Mouse (Mus musculus): ENCODE results near the gene Nin. TPM values are rescaled to one million over a fixed set of nuclear protein-coding genes. Genes with fewer than 3 reads are reported as not detected.

The Nin gene
- polyA plus RNA-seq, 1 experiment from 2014 or later = 7.9 TPM

DNA sequence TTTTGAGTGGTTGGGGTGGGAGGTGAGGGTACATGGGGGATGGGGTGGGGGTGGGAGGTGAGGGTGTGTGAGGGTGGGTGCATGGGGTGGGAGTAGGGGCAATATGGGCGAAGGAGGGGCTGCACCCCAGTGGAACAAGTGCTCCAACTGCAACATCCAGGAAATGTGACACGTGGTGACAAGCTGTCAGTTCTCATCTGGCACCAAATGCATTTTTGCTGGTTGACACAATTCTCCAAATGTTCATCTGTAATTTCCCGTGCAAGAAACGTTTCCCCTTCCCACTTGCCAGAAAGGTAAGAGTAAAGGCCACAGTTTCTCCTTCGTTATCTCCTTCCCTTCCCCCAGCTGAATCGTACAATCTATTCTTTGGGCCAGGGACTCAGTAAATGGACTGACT is 7.6 kb downstream of the Nin start:
- ATAC-seq (replicated peaks; ENCODE audit: low FRiP score, low read depth) (no peak), DNase-seq (ENCODE audit: low spot score) (no peak)
- Histone ChIP-seq H3K4me1 (replicated peaks; ENCODE audit: insufficient read depth, low read length) (peaks cover 25% of the 10 kb centered on the region; the same call in 1 of the 2 replicates), H3K36me3 (ENCODE audit: insufficient read depth, low read length) (no peaks in the 10 kb centered on the region), H3K27ac (0 out of 2 replicates have a peak overlapping the region, but pooled peaks have one; percentile 39), H3K9ac (ENCODE audit: low read depth, low read length) (no peak overlapping the region), H3K4me3 (replicated peaks; ENCODE audit: low read depth, low read length) (no peak overlapping the region), H3K4me2 (ENCODE audit: low read length) (no peak overlapping the region), H3K9me3 (replicated peaks; ENCODE audit: low read length) (no peaks in the 10 kb centered on the region), H3K27me3 (ENCODE audit: insufficient read depth, low read length) (no peaks in the 10 kb centered on the region)
- no peak for TF ChIP-seq CTCF (IDR thresholded peaks at IDR 0.05; ENCODE audit: low read depth)
- 63% methylated on average over 6 of the region's 6 CpGs for WGBS

- H3K9ac ChIP-seq (ENCODE audit: low read depth, low read length) = no peak overlapping the region
- no peaks in the 10 kb centered on the region for H3K36me3 ChIP-seq (ENCODE audit: insufficient read depth, low read length)
- no peak overlapping the region for H3K4me3 ChIP-seq (replicated peaks; ENCODE audit: low read depth, low read length)
- no peak overlapping the region for H3K4me2 ChIP-seq (ENCODE audit: low read length)
- no peak for TF ChIP-seq CTCF (IDR thresholded peaks at IDR 0.05; ENCODE audit: low read depth)
- H3K27me3 ChIP-seq (ENCODE audit: insufficient read depth, low read length) = no peaks in the 10 kb centered on the region
- peak; percentile 55; the same call in 1 of the 2 replicates for ATAC-seq (replicated peaks; ENCODE audit: low FRiP score, low read depth)
- H3K27ac ChIP-seq = peak overlapping the region; percentile 36; the same call in 1 of the 2 replicates
- peaks cover 16% of the 10 kb centered on the region; the same call in 1 of the 2 replicates for H3K4me1 ChIP-seq (replicated peaks; ENCODE audit: insufficient read depth, low read length)
- H3K9me3 ChIP-seq (replicated peaks; ENCODE audit: low read length) = no peaks in the 10 kb centered on the region
- 27% methylated on average over 5 of the region's 5 CpGs for WGBS
- DNase-seq (ENCODE audit: low spot score) = no peak
Measured at GRCm38 (mm10) chr12:70104776-70105420, 8.6 kb downstream of the Nin start.

DNA sequence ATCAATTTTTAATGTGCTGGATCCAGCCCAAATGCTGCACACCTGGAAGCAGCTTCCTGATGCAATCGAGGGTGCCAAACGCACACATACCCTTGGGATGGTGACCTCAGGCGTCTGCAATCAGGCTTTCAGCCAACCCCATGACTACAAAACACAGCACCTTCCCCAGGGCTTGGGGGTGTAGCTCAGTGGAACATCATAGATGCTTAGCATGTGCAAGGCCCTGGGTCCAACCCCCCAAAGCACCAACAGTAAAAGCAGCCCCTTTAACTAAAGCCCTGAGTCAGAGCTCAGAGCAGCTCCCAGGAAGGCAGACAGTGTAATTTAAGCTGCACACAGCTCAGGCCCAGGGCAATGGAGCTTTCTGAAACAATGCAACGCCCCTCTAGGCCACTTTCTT is 9.3 kb downstream of the Nin start:
- Histone ChIP-seq H3K4me1 (replicated peaks; ENCODE audit: insufficient read depth, low read length) (peaks cover 15% of the 10 kb centered on the region; the same call in 1 of the 2 replicates), H3K9me3 (replicated peaks; ENCODE audit: low read length) (no peaks in the 10 kb centered on the region), H3K4me3 (replicated peaks; ENCODE audit: low read depth, low read length) (no peak overlapping the region), H3K36me3 (ENCODE audit: insufficient read depth, low read length) (no peaks in the 10 kb centered on the region), H3K27ac (peak overlapping the region; percentile 36), H3K4me2 (ENCODE audit: low read length) (no peak overlapping the region), H3K27me3 (ENCODE audit: insufficient read depth, low read length) (no peaks in the 10 kb centered on the region), H3K9ac (ENCODE audit: low read depth, low read length) (no peak overlapping the region)
- DNase-seq (ENCODE audit: low spot score) (no peak), ATAC-seq (replicated peaks; ENCODE audit: low FRiP score, low read depth) (no peak)
- no peak for TF ChIP-seq CTCF (IDR thresholded peaks at IDR 0.05; ENCODE audit: low read depth)
- 39% methylated on average over 4 of the region's 4 CpGs for WGBS

DNA sequence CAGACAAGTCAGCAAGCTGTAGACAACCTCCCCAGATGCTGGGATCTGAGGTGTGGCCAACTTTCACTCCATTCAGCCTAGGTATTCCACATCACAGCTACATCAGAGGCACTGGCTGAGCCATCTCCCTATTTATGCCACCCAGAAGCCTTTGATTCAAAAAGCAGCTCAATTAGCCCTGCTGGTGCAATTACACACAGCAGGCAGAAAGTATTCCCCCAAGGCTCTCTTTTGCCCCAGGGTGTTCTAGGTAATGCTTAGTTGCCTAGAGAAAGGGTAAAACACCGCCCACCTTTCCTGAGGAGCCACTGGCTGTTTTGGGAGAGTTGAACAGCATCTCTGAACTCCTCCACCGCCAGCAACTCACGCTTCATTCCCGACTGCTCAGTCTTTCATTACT is 10.3 kb downstream of the Nin start:
- Histone ChIP-seq H3K4me3 (replicated peaks; ENCODE audit: low read depth, low read length) (no peak overlapping the region), H3K4me1 (replicated peaks; ENCODE audit: insufficient read depth, low read length) (peaks cover 15% of the 10 kb centered on the region; the same call in 1 of the 2 replicates), H3K9ac (ENCODE audit: low read depth, low read length) (no peak overlapping the region), H3K9me3 (replicated peaks; ENCODE audit: low read length) (no peaks in the 10 kb centered on the region), H3K4me2 (ENCODE audit: low read length) (no peak overlapping the region), H3K27me3 (ENCODE audit: insufficient read depth, low read length) (no peaks in the 10 kb centered on the region), H3K36me3 (ENCODE audit: insufficient read depth, low read length) (no peaks in the 10 kb centered on the region), H3K27ac (no peak overlapping the region)
- ATAC-seq (replicated peaks; ENCODE audit: low FRiP score, low read depth) = no peak
- TF ChIP-seq CTCF (IDR thresholded peaks at IDR 0.05; ENCODE audit: low read depth) = no peak
- no peak for DNase-seq (ENCODE audit: low spot score)
- 83% methylated on average over 4 of the region's 4 CpGs for WGBS

DNA sequence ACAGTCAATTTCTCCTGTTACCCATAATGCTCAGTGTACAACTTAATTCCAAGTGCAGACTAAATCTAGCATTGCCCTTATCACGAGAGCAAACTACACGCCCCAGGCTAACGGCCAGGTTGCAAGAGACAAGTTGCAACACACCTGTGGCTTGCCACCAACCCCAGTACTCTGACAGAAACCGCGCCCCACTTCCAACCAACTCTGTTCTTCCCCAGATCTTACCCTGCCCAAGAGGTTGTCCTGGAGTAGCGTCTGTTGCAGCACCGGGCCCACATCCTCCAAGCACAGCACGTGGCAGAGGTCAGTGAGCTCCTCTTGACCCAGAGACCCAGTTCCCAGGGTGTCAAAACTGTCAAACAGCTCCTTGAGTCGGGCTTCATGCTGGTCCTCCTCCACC is 11.1 kb downstream of the Nin start:
- no peak overlapping the region for H3K4me2 ChIP-seq (ENCODE audit: low read length)
- DNase-seq (ENCODE audit: low spot score) (no peak), ATAC-seq (replicated peaks; ENCODE audit: low FRiP score, low read depth) (no peak)
- H3K9me3 ChIP-seq (replicated peaks; ENCODE audit: low read length) = no peaks in the 10 kb centered on the region
- H3K4me3 ChIP-seq (replicated peaks; ENCODE audit: low read depth, low read length) = no peak overlapping the region
- no peak overlapping the region for H3K9ac ChIP-seq (ENCODE audit: low read depth, low read length)
- WGBS = 89% methylated on average over 9 of the region's 9 CpGs
- TF ChIP-seq CTCF (IDR thresholded peaks at IDR 0.05; ENCODE audit: low read depth) = no peak
- no peaks in the 10 kb centered on the region for H3K27me3 ChIP-seq (ENCODE audit: insufficient read depth, low read length)
- peaks cover 15% of the 10 kb centered on the region; the same call in 1 of the 2 replicates for H3K4me1 ChIP-seq (replicated peaks; ENCODE audit: insufficient read depth, low read length)
- no peaks in the 10 kb centered on the region for H3K36me3 ChIP-seq (ENCODE audit: insufficient read depth, low read length)
- no peak overlapping the region for H3K27ac ChIP-seq

GRCm38 (mm10) chr12:70101823-70102222 is 11.7 kb downstream of the Nin start:
- ATAC-seq (replicated peaks; ENCODE audit: low FRiP score, low read depth) (no peak), DNase-seq (ENCODE audit: low spot score) (no peak)
- no peaks in the 10 kb centered on the region for H3K36me3 ChIP-seq (ENCODE audit: insufficient read depth, low read length)
- WGBS = 76% methylated on average over 5 of the region's 5 CpGs
- peaks cover 15% of the 10 kb centered on the region; the same call in 1 of the 2 replicates for H3K4me1 ChIP-seq (replicated peaks; ENCODE audit: insufficient read depth, low read length)
- no peak for TF ChIP-seq CTCF (IDR thresholded peaks at IDR 0.05; ENCODE audit: low read depth)
- no peak overlapping the region for H3K4me2 ChIP-seq (ENCODE audit: low read length)
- H3K9ac ChIP-seq (ENCODE audit: low read depth, low read length) = no peak overlapping the region
- no peaks in the 10 kb centered on the region for H3K9me3 ChIP-seq (replicated peaks; ENCODE audit: low read length)
- no peaks in the 10 kb centered on the region for H3K27me3 ChIP-seq (ENCODE audit: insufficient read depth, low read length)
- H3K4me3 ChIP-seq (replicated peaks; ENCODE audit: low read depth, low read length) = no peak overlapping the region
- H3K27ac ChIP-seq = no peak overlapping the region

Data from kidney, postnatal 0 days (tissue).